In genomic region chr8:33981629-33982028, GRCm38 (mm10) we compare ENCODE assay signal across 10 mouse cellular contexts.
DNase-seq lines count a peak whose midpoint lies in the region; ATAC-seq lines count a peak whose summit lies in the region.
"Had no signal": no experiment of that assay in that cellular context is flagged by ENCODE, and none has a peak within 500 bp of the region (broad histone marks: within the 10 kb centered on the region; RNA-seq: fewer than 3 reads in every experiment).

No protein-coding gene starts in this region.

- H3K4me3 ChIP-seq in forebrain, embryonic 11.5 days (ENCODE audit: low read depth, low read length) = no peak overlapping the region
- no peak overlapping the region for H3K4me3 ChIP-seq in forebrain, embryonic 10.5 days
- H3K4me3 ChIP-seq: erythroblast, embryonic 14.5 days had no signal

- H3K9me3 ChIP-seq in forebrain, embryonic 11.5 days (ENCODE audit: control insufficient read depth, low read length) = no peaks in the 10 kb centered on the region
- H3K9me3 ChIP-seq in forebrain, embryonic 10.5 days = no peaks in the 10 kb centered on the region

- DNase-seq in embryo, embryonic 10.5 days (ENCODE audit: low spot score) = peak; percentile 68
- DNase-seq in embryo, embryonic 9.5 days (ENCODE audit: extremely low spot score) = no peak
- DNase-seq in spleen, postnatal 10 days (ENCODE audit: low spot score in 2 of 2) = peak; percentile 8 to 38
- no peak for DNase-seq in spleen, postnatal 14 days (ENCODE audit: low spot score in 2 of 2)
- DNase-seq in kidney, postnatal 36 days = peak; percentile 28 to 68
- no peak for DNase-seq in forebrain, embryonic 11.5 days (ENCODE audit: low spot score)
- no peak for DNase-seq in gastrocnemius, postnatal 25 days
- DNase-seq in forebrain, embryonic 10.5 days (ENCODE audit: extremely low spot score, low spot score) = no peak

- 71% methylated on average over 4 of the region's 4 CpGs for WGBS in forebrain, embryonic 11.5 days
- WGBS in forebrain, embryonic 10.5 days = 76% methylated on average over 4 of the region's 4 CpGs

- no peak overlapping the region for H3K27ac ChIP-seq in forebrain, embryonic 11.5 days (ENCODE audit: low read depth, low read length)
- H3K27ac ChIP-seq in forebrain, embryonic 10.5 days = no peak overlapping the region

- H3K9ac ChIP-seq in forebrain, embryonic 11.5 days (ENCODE audit: low read length) = no peak overlapping the region

- ATAC-seq in forebrain, embryonic 11.5 days (replicated peaks; ENCODE audit: low FRiP score) = no peak

- H3K4me1 ChIP-seq in forebrain, embryonic 11.5 days (replicated peaks; ENCODE audit: control insufficient read depth, insufficient read depth, low read length) = no peaks in the 10 kb centered on the region; the same call in 1 of the 2 replicates
- H3K4me1 ChIP-seq in forebrain, embryonic 10.5 days = peaks cover 10% of the 10 kb centered on the region

- H3K4me2 ChIP-seq in forebrain, embryonic 11.5 days (ENCODE audit: low read depth, low read length, severe bottlenecking) = no peak overlapping the region
- H3K4me2 ChIP-seq: midbrain, embryonic 11.5 days had no signal

- no peaks in the 10 kb centered on the region for H3K27me3 ChIP-seq in forebrain, embryonic 11.5 days (ENCODE audit: control insufficient read depth, insufficient read depth, low read length)
- peaks cover 9% of the 10 kb centered on the region; the same call in 1 of the 2 replicates for H3K27me3 ChIP-seq in forebrain, embryonic 10.5 days (ENCODE audit: poor library complexity, severe bottlenecking)

- H3K36me3 ChIP-seq in forebrain, embryonic 11.5 days (ENCODE audit: control insufficient read depth, insufficient read depth, low read length) = no peaks in the 10 kb centered on the region
- H3K36me3 ChIP-seq in forebrain, embryonic 10.5 days (replicated peaks) = no peaks in the 10 kb centered on the region

Comparison
In these comparisons a context has a peak if more than half of its experiments do, and no peak if none do; other contexts are left out.
1. DNase-seq: peak in embryo, embryonic 10.5 days (single experiment), spleen, postnatal 10 days (2 of 2) and kidney, postnatal 36 days (2 of 2); none in embryo, embryonic 9.5 days (single experiment), spleen, postnatal 14 days (0 of 2), forebrain, embryonic 11.5 days (single experiment), gastrocnemius, postnatal 25 days (single experiment) and forebrain, embryonic 10.5 days (single experiment).